Mouse (Mus musculus): ENCODE results near the gene Orc5.

GRCm38 (mm10) chr5:22545305-22545704 lies 4.9 kb downstream of the Orc5 start:
- TF ChIP-seq CTCF (IDR thresholded peaks at IDR 0.05; ENCODE audit: low read depth, low read length) (no peak), POLR2A (IDR thresholded peaks at IDR 0.05; ENCODE audit: borderline replicate concordance, low read depth, low read length) (no peak)
